Mouse (Mus musculus) MEL (cell line): ENCODE results near the gene Gm6525. TPM values are rescaled to one million over a fixed set of nuclear protein-coding genes. Genes with fewer than 3 reads are reported as not detected.

Source experiments
- DNase-seq: peaks from one replicate; pipeline ENCODE4 v3.0.0; 2011; ENCODE audit warnings: low read depth, low spot score
- H3K27ac ChIP-seq: 2 replicates; pipeline ENCODE4 v1.5.1; 2012; ENCODE audit warnings: low read depth, mild to moderate bottlenecking, control low read depth, low read length, moderate library complexity; ENCODE audit not compliant: control insufficient read depth
- H3K27me3 ChIP-seq, 2 experiments: fragments of 150-350 bp in 1 of 2; sonication (generic) in 1 of 2; 2 replicates each; pipeline ENCODE4 v1.6.1; 2012; ENCODE audit warnings: low read length in 2 of 2, mild to moderate bottlenecking in 2 of 2, improper control_type of control experiment in 1 of 2, moderate library complexity in 1 of 2; ENCODE audit not compliant: insufficient read depth in 2 of 2, control insufficient read depth in 1 of 2
- H3K36me3 ChIP-seq, 2 experiments: 2 replicates each; pipeline ENCODE4 v1.6.1; 2012 to 2014; ENCODE audit warnings: low read length in 2 of 2, improper control_type of control experiment in 1 of 2, inconsistent platforms in 1 of 2, mild to moderate bottlenecking in 1 of 2; ENCODE audit not compliant: insufficient read depth in 2 of 2, control insufficient read depth in 1 of 2
- H3K4me1 ChIP-seq, 2 experiments: fragments of 150-350 bp in 1 of 2; sonication (generic) in 1 of 2; 2 replicates each; pipeline ENCODE4 v1.6.1; 2012; ENCODE audit warnings: low read length in 2 of 2, improper control_type of control experiment in 1 of 2, mild to moderate bottlenecking in 1 of 2; ENCODE audit not compliant: insufficient read depth in 2 of 2, control insufficient read depth in 1 of 2
- H3K4me3 ChIP-seq, 2 experiments: fragments of 150-350 bp in 1 of 2; sonication (generic) in 1 of 2; 2 replicates each; pipeline ENCODE4 v1.5.1; 2012; ENCODE audit warnings: low read depth in 2 of 2, low read length in 2 of 2, mild to moderate bottlenecking in 2 of 2, moderate library complexity in 2 of 2, control low read depth in 1 of 2, improper control_type of control experiment in 1 of 2; ENCODE audit not compliant: control insufficient read depth in 1 of 2, insufficient read depth in 1 of 2
- H3K79me2 ChIP-seq: 2 replicates; pipeline ENCODE4 v1.6.1; 2012; ENCODE audit warnings: mild to moderate bottlenecking, low read length, moderate library complexity; ENCODE audit not compliant: control insufficient read depth, poor library complexity, insufficient read depth
- H3K9ac ChIP-seq: 2 replicates; pipeline ENCODE4 v1.6.1; 2012; ENCODE audit warnings: low read depth, mild to moderate bottlenecking, control low read depth, low read length, moderate library complexity; ENCODE audit not compliant: control insufficient read depth, poor library complexity, severe bottlenecking
- H3K9me3 ChIP-seq: fragments of 150-350 bp; sonication (generic); replicated peaks from 2 replicates; pipeline ENCODE4 v1.6.1; 2012; ENCODE audit warnings: mild to moderate bottlenecking, low read length, improper control_type of control experiment, moderate library complexity; ENCODE audit not compliant: insufficient read depth
- CHD2 ChIP-seq: IDR thresholded peaks from 2 replicates; pipeline ENCODE4 v1.6.1; 2011; ENCODE audit warnings: low read length, improper control_type of control experiment
- CTCF ChIP-seq, 3 experiments: IDR thresholded peaks in 2 of 3; conservative IDR thresholded peaks in 1 of 3; 2 replicates each; pipeline ENCODE4 v1.5.1; 2011 to 2012; ENCODE audit warnings: low read length in 3 of 3, low read depth in 2 of 3, mild to moderate bottlenecking in 2 of 3, improper control_type of control experiment in 1 of 3, inconsistent platforms in 1 of 3, mixed read lengths in 1 of 3, moderate library complexity in 1 of 3; ENCODE audit not compliant: control insufficient read depth in 1 of 3, insufficient read depth in 1 of 3, poor library complexity in 1 of 3, severe bottlenecking in 1 of 3
- E2F4 ChIP-seq: IDR thresholded peaks from 2 replicates; pipeline ENCODE4 v1.6.1; 2011; ENCODE audit warnings: low read depth, low read length, improper control_type of control experiment, borderline replicate concordance
- ETS1 ChIP-seq: IDR thresholded peaks from 2 replicates; pipeline ENCODE4 v1.6.1; 2012; ENCODE audit warnings: low read depth, mild to moderate bottlenecking, inconsistent platforms, low read length, improper control_type of control experiment, moderate library complexity
- GABPA ChIP-seq: IDR thresholded peaks from 2 replicates; pipeline ENCODE4 v1.6.1; 2012; ENCODE audit warnings: low read depth, mild to moderate bottlenecking, inconsistent platforms, low read length, improper control_type of control experiment, moderate library complexity
- HCFC1 ChIP-seq: IDR thresholded peaks from 2 replicates; pipeline ENCODE4 v1.6.1; 2012; ENCODE audit warnings: low read depth, mild to moderate bottlenecking, inconsistent platforms, low read length, improper control_type of control experiment, moderate library complexity
- KAT2A ChIP-seq: conservative IDR thresholded peaks from 2 replicates; pipeline ENCODE4 v1.6.1; 2012; ENCODE audit warnings: low read depth, low read length, improper control_type of control experiment, inconsistent platforms
- MAX ChIP-seq: IDR thresholded peaks from 2 replicates; pipeline ENCODE4 v1.6.1; 2011; ENCODE audit warnings: low read length, improper control_type of control experiment
- MAZ ChIP-seq: IDR thresholded peaks from 2 replicates; pipeline ENCODE4 v1.6.1; 2012; ENCODE audit warnings: low read depth, mild to moderate bottlenecking, inconsistent platforms, low read length, improper control_type of control experiment
- MEF2A ChIP-seq: IDR thresholded peaks from 2 replicates; pipeline ENCODE4 v1.6.1; 2014; ENCODE audit warnings: low read depth, mild to moderate bottlenecking, inconsistent platforms, low read length, improper control_type of control experiment; ENCODE audit not compliant: poor library complexity, insufficient replicate concordance, severe bottlenecking; ENCODE audit errors: extremely low read depth
- MXI1 ChIP-seq: IDR thresholded peaks from 2 replicates; pipeline ENCODE4 v1.6.1; 2011; ENCODE audit warnings: mild to moderate bottlenecking, low read depth, low read length, improper control_type of control experiment
- NELFE ChIP-seq: IDR thresholded peaks from 2 replicates; pipeline ENCODE4 v1.6.1; 2011; ENCODE audit warnings: low read depth, low read length, improper control_type of control experiment
- POLR2A ChIP-seq, 2 experiments: IDR thresholded peaks; 2 replicates each; pipeline ENCODE4 v1.6.1; 2011 to 2012; ENCODE audit warnings: low read length in 2 of 2, mild to moderate bottlenecking in 2 of 2, control low read depth in 1 of 2, improper control_type of control experiment in 1 of 2, low read depth in 1 of 2, moderate library complexity in 1 of 2; ENCODE audit not compliant: control insufficient read depth in 1 of 2, insufficient read depth in 1 of 2, poor library complexity in 1 of 2
- POLR2AphosphoS2 ChIP-seq: IDR thresholded peaks from 2 replicates; pipeline ENCODE4 v1.6.1; 2011; ENCODE audit warnings: low read length, improper control_type of control experiment
- POLR2AphosphoS5 ChIP-seq: IDR thresholded peaks from 2 replicates; pipeline ENCODE4 v1.6.1; 2012; ENCODE audit warnings: low read depth, borderline replicate concordance, mild to moderate bottlenecking, inconsistent platforms, low read length, moderate library complexity, mixed read lengths
- RCOR1 ChIP-seq: IDR thresholded peaks from 2 replicates; pipeline ENCODE4 v1.6.1; 2012; ENCODE audit warnings: low read depth, mild to moderate bottlenecking, inconsistent platforms, low read length, improper control_type of control experiment
- TBP ChIP-seq: IDR thresholded peaks from 2 replicates; pipeline ENCODE4 v1.8.0; 2011; ENCODE audit warnings: low read depth, low read length, improper control_type of control experiment
- TCF12 ChIP-seq: IDR thresholded peaks from 2 replicates; pipeline ENCODE4 v1.6.1; 2014; ENCODE audit warnings: low read depth, mild to moderate bottlenecking, inconsistent platforms, low read length, improper control_type of control experiment, moderate library complexity
- UBTF ChIP-seq: IDR thresholded peaks from 2 replicates; pipeline ENCODE4 v1.6.1; 2012; ENCODE audit warnings: low read depth, mild to moderate bottlenecking, inconsistent platforms, low read length, improper control_type of control experiment, moderate library complexity, borderline replicate concordance; ENCODE audit not compliant: insufficient read depth
- USF1 ChIP-seq: IDR thresholded peaks from 2 replicates; pipeline ENCODE4 v1.6.1; 2014; ENCODE audit warnings: low read depth, mild to moderate bottlenecking, inconsistent platforms, low read length, improper control_type of control experiment, moderate library complexity
- USF2 ChIP-seq, 2 experiments: IDR thresholded peaks; 2 replicates each; pipeline ENCODE4 v1.6.1; 2011 to 2012; ENCODE audit warnings: improper control_type of control experiment in 2 of 2, low read length in 2 of 2, borderline replicate concordance in 1 of 2, inconsistent platforms in 1 of 2, low read depth in 1 of 2, mild to moderate bottlenecking in 1 of 2; ENCODE audit not compliant: insufficient read depth in 1 of 2
- ZC3H11A ChIP-seq: IDR thresholded peaks from 2 replicates; pipeline ENCODE4 v1.6.1; 2012; ENCODE audit warnings: low read depth, mild to moderate bottlenecking, inconsistent platforms, low read length, improper control_type of control experiment
- ZKSCAN1 ChIP-seq: IDR thresholded peaks from 2 replicates; pipeline ENCODE4 v1.6.1; 2012; ENCODE audit warnings: low read depth, mild to moderate bottlenecking, inconsistent platforms, low read length, improper control_type of control experiment, moderate library complexity
- ZNF384 ChIP-seq: IDR thresholded peaks from 2 replicates; pipeline ENCODE4 v1.6.1; 2012; ENCODE audit warnings: low read depth, mild to moderate bottlenecking, inconsistent platforms, low read length, improper control_type of control experiment
- polyA plus RNA-seq, 2 experiments: library from polyadenylated mRNA; stranded (reverse) in 1 of 2; unstranded in 1 of 2; fragments of >175 nt in 1 of 2; fragments of >200 nt in 1 of 2; gene quantifications; 2 replicates each; pipeline versions ENCODE4 v1.2.1 to v1.2.4; 2012; ENCODE audit warnings: low replicate concordance in 2 of 2, low read depth in 1 of 2; ENCODE audit not compliant: insufficient read length in 2 of 2, insufficient read depth in 1 of 2, missing spikeins in 1 of 2
- total RNA-seq: library from RNA; depleted of rRNA; stranded (reverse); fragments of 300-350 nt; gene quantifications from 2 replicates; pipeline ENCODE4 v1.2.3, GENCODE M21; 2012

Gene Gm6525
- total and polyA plus RNA-seq, 3 experiments: 0.35 to 0.85 TPM; not detected in 1

DNA sequence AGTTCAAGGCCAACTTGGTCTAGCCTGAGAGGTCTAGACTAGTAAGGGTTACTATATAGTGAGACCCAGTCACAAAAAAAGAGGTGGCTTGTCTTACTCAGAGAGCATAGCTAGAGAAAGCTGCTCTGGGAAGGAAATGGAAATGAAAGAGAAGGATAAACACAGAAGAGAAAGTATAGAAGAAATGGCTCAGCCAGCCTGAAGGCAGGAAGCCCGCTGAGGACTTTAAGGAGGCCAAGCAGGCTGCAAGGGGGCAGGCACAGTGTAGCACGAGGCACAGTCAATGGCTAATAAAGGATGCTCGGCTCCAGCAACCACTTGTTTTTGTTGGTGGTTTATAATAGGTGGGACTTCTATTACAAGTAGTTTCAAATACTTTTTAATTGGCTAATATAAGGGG is 32.2 kb downstream of the Gm6525 start:
- H3K27ac ChIP-seq: no peak overlapping the region
- no peaks in the 10 kb centered on the region for H3K27me3 ChIP-seq
- TF ChIP-seq TCF12 (no peak), MAX (no peak), ETS1 (no peak), NELFE (no peak), UBTF (no peak), GABPA (no peak), RCOR1 (no peak), HCFC1 (no peak), USF1 (no peak), POLR2AphosphoS5 (no peak), MEF2A (no peak), POLR2A (IDR thresholded peaks at IDR 0.05; ENCODE audit: control insufficient read depth in 1 of 2, insufficient read depth in 1 of 2, low read depth in 1 of 2, low read length in 2 of 2, poor library complexity in 1 of 2) (no peak), E2F4 (no peak), ZKSCAN1 (no peak), CHD2 (no peak), ZNF384 (no peak)
- H3K9ac ChIP-seq: no peak overlapping the region
- no peaks in the 10 kb centered on the region for H3K9me3 ChIP-seq
- H3K79me2 ChIP-seq: no peaks in the 10 kb centered on the region
- DNase-seq: no peak
- H3K4me3 ChIP-seq: no peak overlapping the region
- no peaks in the 10 kb centered on the region for H3K36me3 ChIP-seq
- no peaks in the 10 kb centered on the region for H3K4me1 ChIP-seq

DNA sequence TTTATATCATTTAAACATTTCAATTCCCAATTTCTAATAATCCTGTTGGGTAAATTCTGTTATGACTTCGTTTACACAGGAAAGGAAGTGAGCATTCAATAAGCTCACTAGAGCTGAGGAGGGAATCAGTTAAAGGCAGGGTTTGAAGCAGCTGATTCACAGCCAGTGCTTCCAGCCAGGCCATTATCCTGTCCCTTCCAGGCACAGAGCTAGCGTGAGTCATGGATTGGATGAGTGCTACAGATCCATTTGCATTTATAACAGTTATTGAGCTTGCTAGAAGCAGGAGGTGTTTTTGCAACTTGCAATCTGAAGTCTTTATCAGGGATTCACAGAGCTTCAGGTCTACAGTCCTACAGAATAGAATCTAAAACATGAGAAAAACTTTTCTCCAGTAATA is 33.5 kb downstream of the Gm6525 start:
- no peak for TF ChIP-seq TBP
- no peak for TF ChIP-seq MXI1
- no peak for TF ChIP-seq ZNF384
- no peak for TF ChIP-seq USF2 (IDR thresholded peaks at IDR 0.05; ENCODE audit: borderline replicate concordance in 1 of 2, insufficient read depth in 1 of 2, low read depth in 1 of 2, low read length in 2 of 2)
- TF ChIP-seq USF1: no peak
- no peak for TF ChIP-seq CTCF (IDR thresholded peaks at IDR 0.05 in 2 of 3, conservative IDR thresholded peaks at IDR 0.05 in 1 of 3; ENCODE audit: control insufficient read depth in 1 of 3, insufficient read depth in 1 of 3, low read depth in 2 of 3, low read length in 3 of 3, poor library complexity in 1 of 3, severe bottlenecking in 1 of 3)
- TF ChIP-seq POLR2AphosphoS5: no peak
- no peak for TF ChIP-seq E2F4
- no peak for TF ChIP-seq NELFE
- no peak for TF ChIP-seq KAT2A
- no peak for TF ChIP-seq POLR2AphosphoS2
- no peak for TF ChIP-seq ZC3H11A
- TF ChIP-seq MAZ: no peak
- Histone ChIP-seq H3K9me3 (no peaks in the 10 kb centered on the region), H3K4me3 (no peak overlapping the region), H3K79me2 (no peaks in the 10 kb centered on the region), H3K27me3 (no peaks in the 10 kb centered on the region), H3K4me1 (no peaks in the 10 kb centered on the region), H3K36me3 (no peaks in the 10 kb centered on the region), H3K27ac (no peak overlapping the region), H3K9ac (no peak overlapping the region)
- DNase-seq: no peak
